Mouse (Mus musculus) testis, adult 2 months (tissue): ENCODE measurements around the gene Gm9732.
"Not testable (repeated sequence)": the region's sequence is repeated elsewhere in the genome, so short reads cannot be mapped to it uniquely, and the experiment has no call there.

Experiments
- CTCF ChIP-seq: fragments of 200-500 bp; IDR thresholded peaks from 2 replicates; pipeline ENCODE4 v1.5.1; 2012; ENCODE audit warnings: low read depth, mild to moderate bottlenecking, inconsistent platforms, low read length, moderate library complexity; ENCODE audit not compliant: control insufficient read depth, insufficient read depth, insufficient replicate concordance
- POLR2A ChIP-seq: fragments of 200-500 bp; IDR thresholded peaks from 2 replicates; pipeline ENCODE4 v1.6.1; 2012; ENCODE audit warnings: low read depth, mild to moderate bottlenecking, inconsistent platforms, low read length, moderate library complexity; ENCODE audit not compliant: control insufficient read depth

- TF ChIP-seq CTCF, POLR2A: not testable (repeated sequence)
Measured at GRCm38 (mm10) chr14:43278146-43278545, 3.3 kb downstream of the Gm9732 start.
